Mouse (Mus musculus) kidney, adult 2 months (tissue): ENCODE measurements around the gene Rplp0. TPM values are rescaled to one million over a fixed set of nuclear protein-coding genes. Genes with fewer than 3 reads are reported as not detected.

Source experiments
- DNase-seq: peaks from one replicate; pipeline ENCODE4 v3.0.0; 2021
- H3K27ac ChIP-seq: fragments of 200-500 bp; 2 replicates; pipeline ENCODE4 v1.5.1; 2012; ENCODE audit warnings: low read depth, low read length, control low read depth, inconsistent platforms; ENCODE audit not compliant: insufficient read depth
- H3K27me3 ChIP-seq: fragments of 200-500 bp; replicated peaks from 2 replicates; pipeline ENCODE4 v1.6.1; 2012; ENCODE audit warnings: mild to moderate bottlenecking, moderate library complexity, low read length, inconsistent platforms; ENCODE audit not compliant: control insufficient read depth, insufficient read depth
- H3K36me3 ChIP-seq: fragments of 200-500 bp; 2 replicates; pipeline ENCODE4 v1.6.1; 2012; ENCODE audit warnings: mild to moderate bottlenecking, moderate library complexity, low read length, inconsistent platforms; ENCODE audit not compliant: control insufficient read depth, insufficient read depth
- H3K4me1 ChIP-seq: fragments of 200-500 bp; 2 replicates; pipeline ENCODE4 v1.6.1; 2011; ENCODE audit warnings: low read length; ENCODE audit not compliant: control insufficient read depth, insufficient read depth
- H3K4me3 ChIP-seq: fragments of 200-500 bp; 2 replicates; pipeline ENCODE4 v1.5.1; 2011; ENCODE audit warnings: mild to moderate bottlenecking, low read depth, low read length, control low read depth; ENCODE audit not compliant: insufficient read depth
- CTCF ChIP-seq: fragments of 200-500 bp; conservative IDR thresholded peaks from 2 replicates; pipeline ENCODE4 v1.5.1; 2011; ENCODE audit warnings: low read depth, mild to moderate bottlenecking, control low read depth, low read length, moderate library complexity, mixed read lengths; ENCODE audit not compliant: insufficient read depth, insufficient read length
- POLR2A ChIP-seq: fragments of 200-500 bp; IDR thresholded peaks from one replicate; pipeline ENCODE4 v1.6.1; 2011; ENCODE audit warnings: low read depth, low read length, control low read depth
- WGBS: fragments of 180-500 bp; shearing (Covaris S2); methylation state at CpG from one replicate; pipeline ENCODE4 v1.1.7; 2018; 5-methylcytosine and 5-hydroxymethylcytosine counted together
- polyA plus RNA-seq: library from polyadenylated mRNA; depleted of rRNA; stranded (reverse); fragments of >200 nt; gene quantifications from 2 replicates; pipeline ENCODE4 v1.2.3, GENCODE M21; 2012

The Rplp0 gene
- polyA plus RNA-seq, 1 experiment: 1,337 TPM

- DNase-seq: no peak
- Histone ChIP-seq H3K27me3 (no peaks in the 10 kb centered on the region), H3K4me3 (no peak overlapping the region), H3K4me1 (peaks cover 24% of the 10 kb centered on the region), H3K36me3 (peaks cover 12% of the 10 kb centered on the region; the same call in 1 of the 2 replicates), H3K27ac (peak overlapping the region; percentile 81)
- WGBS: 49% methylated on average over 18 of the region's 18 CpGs
- no peak for TF ChIP-seq POLR2A
- no peak for TF ChIP-seq CTCF
Measured at GRCm38 (mm10) chr5:115544655-115545185, 14.5 kb upstream of the Rplp0 start.

GRCm38 (mm10) chr5:115545636-115546035 is 13.6 kb upstream of the Rplp0 start:
- TF ChIP-seq POLR2A (no peak), CTCF (no peak)
- DNase-seq: no peak
- WGBS: 88% methylated on average over 14 of the region's 14 CpGs
- Histone ChIP-seq H3K27ac (no peak overlapping the region), H3K4me1 (peaks cover 24% of the 10 kb centered on the region), H3K4me3 (no peak overlapping the region), H3K36me3 (peaks cover 12% of the 10 kb centered on the region; the same call in 1 of the 2 replicates), H3K27me3 (no peaks in the 10 kb centered on the region)

- H3K4me3 ChIP-seq: no peak overlapping the region
- no peak overlapping the region for H3K27ac ChIP-seq
- TF ChIP-seq POLR2A (no peak), CTCF (no peak)
- DNase-seq: no peak
- H3K36me3 ChIP-seq: peaks cover 12% of the 10 kb centered on the region; the same call in 1 of the 2 replicates
- WGBS: 88% methylated on average over 11 of the region's 11 CpGs
- peaks cover 24% of the 10 kb centered on the region for H3K4me1 ChIP-seq
- H3K27me3 ChIP-seq: no peaks in the 10 kb centered on the region
Measured at GRCm38 (mm10) chr5:115546536-115546935, 12.7 kb upstream of the Rplp0 start.

- peaks cover 23% of the 10 kb centered on the region for H3K4me1 ChIP-seq
- TF ChIP-seq CTCF (no peak), POLR2A (no peak)
- WGBS: 78% methylated on average over 6 of the region's 6 CpGs
- no peak overlapping the region for H3K27ac ChIP-seq
- peaks cover 12% of the 10 kb centered on the region; the same call in 1 of the 2 replicates for H3K36me3 ChIP-seq
- no peak for DNase-seq
- no peaks in the 10 kb centered on the region for H3K27me3 ChIP-seq
- H3K4me3 ChIP-seq: no peak overlapping the region
Measured at GRCm38 (mm10) chr5:115547014-115547413, 12.3 kb upstream of the Rplp0 start.

- H3K27ac ChIP-seq: no peak overlapping the region
- WGBS: 81% methylated on average over 7 of the region's 7 CpGs
- no peak for DNase-seq
- no peaks in the 10 kb centered on the region for H3K27me3 ChIP-seq
- H3K36me3 ChIP-seq: peaks cover 12% of the 10 kb centered on the region; the same call in 1 of the 2 replicates
- H3K4me3 ChIP-seq: no peak overlapping the region
- TF ChIP-seq CTCF (no peak), POLR2A (no peak)
- peaks cover 19% of the 10 kb centered on the region for H3K4me1 ChIP-seq
Measured at GRCm38 (mm10) chr5:115547421-115547820, 11.8 kb upstream of the Rplp0 start.

- no peak overlapping the region for H3K27ac ChIP-seq
- 91% methylated on average over 18 of the region's 18 CpGs for WGBS
- no peak for DNase-seq
- peaks cover 8% of the 10 kb centered on the region; the same call in 1 of the 2 replicates for H3K4me1 ChIP-seq
- TF ChIP-seq CTCF: no peak
- no peak for TF ChIP-seq POLR2A
- no peaks in the 10 kb centered on the region for H3K27me3 ChIP-seq
- H3K4me3 ChIP-seq: no peak overlapping the region
- H3K36me3 ChIP-seq: peaks cover 14% of the 10 kb centered on the region; the same call in 1 of the 2 replicates
Measured at GRCm38 (mm10) chr5:115548501-115549285, 10.6 kb upstream of the Rplp0 start.

GRCm38 (mm10) chr5:115550482-115551005 is 8.7 kb upstream of the Rplp0 start:
- no peak for TF ChIP-seq POLR2A
- no peak for TF ChIP-seq CTCF
- Histone ChIP-seq H3K27me3 (no peaks in the 10 kb centered on the region), H3K36me3 (peaks cover 6% of the 10 kb centered on the region; the same call in 1 of the 2 replicates), H3K4me1 (no peaks in the 10 kb centered on the region), H3K4me3 (no peak overlapping the region), H3K27ac (no peak overlapping the region)
- WGBS: 77% methylated on average over 11 of the region's 11 CpGs
- DNase-seq: no peak
